Comparison of ENCODE assay signal across 8 mouse cellular contexts in the genomic region with DNA sequence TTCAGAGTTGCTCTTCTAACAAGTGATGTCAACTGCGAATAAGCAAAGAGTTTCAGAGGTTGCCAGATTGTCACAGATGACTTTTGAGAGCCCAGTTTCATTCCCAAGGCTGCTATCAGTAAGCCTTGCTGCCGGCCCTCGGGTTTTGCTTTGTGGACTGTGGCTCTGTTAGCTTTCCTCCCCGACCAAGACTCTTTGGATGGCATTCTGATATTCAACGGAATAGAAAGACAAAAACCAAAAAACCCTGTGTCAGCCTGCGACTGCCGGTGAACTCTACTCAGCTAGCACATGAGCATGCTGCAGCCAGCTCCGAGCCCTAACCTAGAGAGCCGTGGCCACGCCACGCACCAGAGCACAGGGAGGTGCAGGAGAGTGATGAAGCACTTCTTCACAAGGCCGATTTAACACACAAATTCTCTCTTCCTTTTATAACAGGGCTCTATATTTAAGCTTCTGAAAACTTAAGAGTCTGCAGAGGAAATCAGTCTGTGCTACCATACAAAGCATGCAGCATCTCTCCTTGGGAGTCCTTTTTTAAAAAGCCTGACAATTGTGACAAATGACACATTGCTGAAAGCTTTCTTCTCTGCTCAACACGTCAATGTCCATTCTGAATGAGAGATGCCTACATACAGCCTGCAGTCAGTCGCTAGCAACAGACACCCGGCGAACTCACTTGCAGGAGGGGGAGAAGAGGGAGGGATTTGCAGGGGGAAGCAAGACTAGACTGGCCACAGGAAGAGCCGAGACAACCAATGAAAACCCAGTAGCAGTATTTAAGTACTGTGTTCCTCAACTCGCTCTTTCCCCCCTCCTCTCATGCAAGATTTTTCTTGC.
DNase-seq lines count a peak whose midpoint lies in the region; ATAC-seq lines count a peak whose summit lies in the region.

No protein-coding gene starts in this region.

- no peaks in the 10 kb centered on the region for H3K9me3 ChIP-seq in embryonic facial prominence, embryonic 14.5 days (ENCODE audit: control insufficient read depth, low read length)

- peak overlapping the region; percentile 20 for H3K4me3 ChIP-seq in embryonic facial prominence, embryonic 14.5 days (ENCODE audit: low read depth, low read length)

- H3K36me3 ChIP-seq in embryonic facial prominence, embryonic 14.5 days (ENCODE audit: control insufficient read depth, insufficient read depth, low read length) = no peaks in the 10 kb centered on the region

- peak overlapping the region; percentile 41 for H3K4me2 ChIP-seq in embryonic facial prominence, embryonic 14.5 days (ENCODE audit: low read depth, low read length)

- WGBS in embryonic facial prominence, embryonic 14.5 days = 51% methylated on average over 18 of the region's 18 CpGs

- H3K4me1 ChIP-seq in embryonic facial prominence, embryonic 14.5 days (ENCODE audit: control insufficient read depth, insufficient read depth, low read length) = no peaks in the 10 kb centered on the region

- H3K9ac ChIP-seq in embryonic facial prominence, embryonic 14.5 days (ENCODE audit: low read depth, low read length) = 0 out of 2 replicates have a peak overlapping the region, but pooled peaks have one; percentile 43

- ATAC-seq in embryonic facial prominence, embryonic 14.5 days (ENCODE audit: low read depth) = peak; percentile 91
- ATAC-seq in hematopoietic stem cell, adult 5-6 weeks (replicated peaks in 1 of 2; ENCODE audit: insufficient read depth in 1 of 2, low FRiP score in 2 of 2, low TSS enrichment in 1 of 2, low read depth in 1 of 2, poor library complexity in 2 of 2, severe bottlenecking in 2 of 2) = peak; percentile 88 to 91
- no peak for ATAC-seq in inflammation-experienced regulatory T-cells, adult 6 months

- H3K27me3 ChIP-seq in embryonic facial prominence, embryonic 14.5 days (replicated peaks; ENCODE audit: control insufficient read depth, insufficient read depth, low read length) = no peaks in the 10 kb centered on the region

- DNase-seq in lung, adult 18-20 months = peak; percentile 10 to 27
- no peak for DNase-seq in lung, postnatal 25 days (ENCODE audit: low spot score)
- DNase-seq in embryonic facial prominence, embryonic 14.5 days (ENCODE audit: low spot score) = peak; percentile 84
- DNase-seq in layer of hippocampus, postnatal 10 days (ENCODE audit: low spot score in 2 of 2) = peak; percentile 55 to 66
- DNase-seq in lung, postnatal 10 days = peak; percentile 65
- DNase-seq in right cerebral cortex, adult 18-20 months = peak; percentile 90

- no peak overlapping the region; the same call in 1 of the 2 replicates for H3K27ac ChIP-seq in embryonic facial prominence, embryonic 14.5 days (replicated peaks; ENCODE audit: low read depth, low read length)
